Mouse (Mus musculus) right cerebral cortex, adult 18-20 months (tissue): ENCODE data around the gene Olfr1336.
"Not testable (repeated sequence)": the region's sequence is repeated elsewhere in the genome, so short reads cannot be mapped to it uniquely, and the experiment has no call there.

ENCODE experiments used
- DNase-seq: peaks from one replicate; pipeline ENCODE4 v3.0.0; 2022; ENCODE audit warnings: mixed read lengths

Olfr1336 gene

DNA sequence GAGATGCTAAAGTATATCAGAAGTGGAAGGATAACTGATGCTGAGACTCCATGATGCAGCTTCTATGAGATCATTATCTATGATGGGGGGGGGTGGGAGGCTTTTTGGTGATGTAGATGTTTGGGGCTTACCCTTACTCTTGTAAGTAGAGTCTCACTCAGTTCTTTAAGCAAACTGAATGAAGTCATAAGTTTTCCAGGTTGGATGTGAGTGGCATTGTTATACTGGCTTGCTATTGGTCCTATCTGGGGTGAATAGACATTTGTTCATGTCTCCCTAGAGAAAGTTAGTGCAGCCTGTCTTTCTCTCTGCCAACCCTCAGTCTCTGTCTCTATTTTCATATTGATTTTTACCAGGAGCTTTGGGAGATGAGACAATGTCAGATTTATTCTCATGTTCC, at the start of gene Olfr1336:
Gene Olfr1336, plus strand, starts transcription at position 301 of the 400 bp plus-strand sequence.
- no peak for DNase-seq

GRCm38 (mm10) chr7:6410043-6410442, 45.9 kb upstream of the Olfr1336 start, which contains the start of gene Gm20715:
Gene Gm20715 (plus strand): TSS chr7:6410277.
- DNase-seq, result peak; percentile 59

DNA sequence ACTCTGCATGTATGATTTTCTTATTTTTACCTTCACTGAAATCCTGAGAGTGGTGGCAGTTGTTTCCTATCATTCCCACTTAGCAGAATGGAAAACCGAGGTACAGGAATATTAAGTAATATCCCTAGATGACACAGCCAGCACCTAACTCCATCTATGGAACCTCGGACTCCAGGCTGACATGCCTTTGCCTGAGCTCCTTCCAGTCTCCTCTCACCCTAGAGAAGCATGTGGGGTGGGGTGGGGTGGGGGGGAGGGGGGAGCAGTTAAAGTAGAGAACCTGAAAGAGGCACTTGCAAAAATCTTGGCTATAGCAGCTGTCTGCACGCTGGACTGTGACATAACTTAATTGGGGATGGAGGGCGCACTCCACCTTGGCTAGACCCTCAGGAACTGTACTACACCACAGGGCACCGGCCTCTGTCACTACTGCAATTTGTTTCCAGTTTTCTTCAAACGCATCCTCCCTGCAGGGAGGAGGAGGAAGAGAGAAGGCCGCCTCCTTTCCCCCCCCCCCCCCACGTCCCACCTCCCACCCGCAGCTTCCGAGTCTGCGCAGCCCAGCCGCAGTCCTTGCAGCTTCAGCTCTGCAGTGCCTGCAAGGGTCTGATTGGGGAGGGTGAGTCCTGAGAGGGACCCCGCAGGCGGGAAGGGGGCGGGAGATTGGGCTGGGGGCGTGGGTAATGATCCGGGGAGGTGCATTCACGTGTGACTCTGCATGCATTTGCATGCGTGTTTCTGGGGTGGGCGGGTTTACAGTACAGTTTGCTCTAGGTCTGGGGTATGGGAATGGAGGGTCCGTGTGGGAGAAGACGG, 41.1 kb upstream of the Olfr1336 start:
- peak; percentile 45 for DNase-seq

- DNase-seq, result no peak
Measured at GRCm38 (mm10) chr7:6415442-6415787, 40.6 kb upstream of the Olfr1336 start.

DNA sequence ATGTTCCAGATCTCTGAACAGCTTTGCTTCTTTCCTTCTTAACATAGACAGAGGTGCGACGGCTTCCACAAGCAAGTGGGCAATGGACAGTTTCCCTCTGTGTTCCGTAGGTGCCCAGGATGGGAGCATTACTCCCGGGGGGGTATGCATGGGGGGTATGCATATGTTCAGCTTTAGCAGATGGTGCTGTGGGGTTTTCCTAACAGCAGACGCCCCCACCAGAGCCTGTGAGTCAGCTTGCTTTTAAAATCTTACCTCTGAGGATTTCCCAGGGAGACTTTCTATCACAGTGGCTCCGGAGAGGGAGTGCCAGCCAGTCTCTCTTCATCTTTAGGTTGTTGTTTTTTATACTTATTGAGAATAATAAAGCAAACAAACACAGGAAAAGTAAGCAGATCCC, 36.1 kb upstream of the Olfr1336 start:
- peak; percentile 66 for DNase-seq

DNA sequence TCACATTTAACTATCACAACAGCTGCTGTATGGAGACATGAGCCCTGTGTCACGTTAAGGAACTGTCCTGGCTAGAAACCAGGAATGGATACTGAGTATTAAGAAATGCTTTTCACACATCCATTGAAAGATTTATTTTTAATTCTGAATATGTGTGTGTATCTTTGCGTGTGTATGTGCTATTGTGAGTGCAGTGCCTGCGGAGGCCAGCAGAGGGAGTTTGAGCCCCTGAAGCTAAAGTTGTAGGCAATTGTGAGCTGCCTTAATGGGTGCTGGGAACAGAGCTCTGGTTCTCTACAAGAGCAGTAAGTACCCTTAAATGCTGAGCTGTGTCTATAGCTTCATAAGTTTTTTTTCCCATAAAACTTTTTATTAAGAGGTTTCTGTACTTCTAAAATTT, 26.6 kb upstream of the Olfr1336 start:
- DNase-seq, result no peak

- DNase-seq, result no peak
Measured at GRCm38 (mm10) chr7:6430342-6430741, 25.6 kb upstream of the Olfr1336 start.

DNA sequence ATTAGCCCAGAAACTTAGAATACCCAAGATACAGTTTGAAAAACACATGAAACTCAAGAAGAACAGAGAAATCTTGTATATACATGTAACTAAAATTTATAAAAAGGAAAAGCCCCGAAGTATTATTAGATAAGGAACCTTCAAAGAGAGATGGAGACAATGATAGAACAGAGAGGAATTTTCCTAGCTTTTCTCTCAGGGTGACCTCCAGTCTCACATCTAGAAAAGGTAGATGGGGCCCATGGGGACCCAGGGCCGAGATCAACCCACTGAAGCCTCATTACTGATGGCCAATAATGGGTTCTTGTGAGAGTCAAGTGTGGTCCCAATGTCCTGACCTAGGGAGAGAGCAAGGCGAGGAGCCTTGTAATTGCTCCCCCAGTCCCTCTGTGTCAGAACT, 17.6 kb upstream of the Olfr1336 start, which contains the start of gene Olfr1344:
Gene Olfr1344, plus strand, starts transcription at position 301 of the 400 bp plus-strand sequence.
- DNase-seq, result no peak

DNA sequence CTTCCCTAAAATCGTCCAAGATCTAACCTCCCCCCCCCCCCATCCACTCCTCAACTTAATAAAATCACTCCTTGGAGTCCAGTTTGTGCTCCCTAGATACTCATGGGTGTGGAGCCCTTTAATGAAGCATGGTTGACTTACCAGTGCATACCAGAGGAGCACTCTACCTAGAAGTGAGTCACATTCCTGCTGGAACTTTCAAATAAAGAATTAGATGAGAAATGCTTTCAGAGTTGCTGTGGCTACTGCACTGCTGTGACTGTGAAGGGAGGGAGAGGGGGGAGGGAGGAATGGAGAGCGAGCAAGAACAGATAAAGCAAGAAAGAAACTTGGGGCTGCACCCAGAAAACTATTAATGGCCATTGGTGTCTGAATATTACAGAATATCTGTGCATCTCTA, 14.8 kb upstream of the Olfr1336 start:
- no peak for DNase-seq

- no peak for DNase-seq
Measured at GRCm38 (mm10) chr7:6447771-6448170, 8.2 kb upstream of the Olfr1336 start.

GRCm38 (mm10) chr7:6456399-6456798, 431 bp downstream of the Olfr1336 start:
- no peak for DNase-seq

- no peak for DNase-seq
Measured at GRCm38 (mm10) chr7:6466951-6467350, 11.0 kb downstream of the Olfr1336 start, which contains the start of gene Olfr1346. Gene Olfr1346 (plus strand): TSS chr7:6467101.

DNA sequence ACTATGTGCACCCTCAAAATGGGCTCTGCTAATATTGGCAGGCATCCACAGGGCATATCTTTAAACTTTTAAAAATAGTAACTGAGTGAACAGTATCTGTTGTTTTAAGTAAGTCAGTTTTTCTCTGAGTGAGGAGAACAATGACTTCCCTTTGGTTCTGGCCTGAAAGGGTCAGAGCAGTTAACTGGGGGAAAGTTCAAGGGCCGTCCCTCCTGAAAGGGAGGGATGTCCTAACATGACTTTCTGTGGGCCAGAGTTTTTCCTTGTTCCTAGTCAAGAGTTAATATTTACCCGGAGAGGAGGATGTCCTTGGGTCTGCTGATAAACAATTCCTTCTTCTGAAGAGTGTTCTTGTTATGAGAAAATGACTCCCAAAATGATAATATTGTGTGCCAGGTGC, 21.7 kb downstream of the Olfr1336 start:
- not testable (repeated sequence) for DNase-seq

- no peak for DNase-seq
Measured at GRCm38 (mm10) chr7:6486841-6487240, 30.9 kb downstream of the Olfr1336 start, which contains the start of gene Olfr5. Gene Olfr5 (minus strand): TSS chr7:6486941.

- no peak for DNase-seq
Measured at GRCm38 (mm10) chr7:6499655-6500054, 43.7 kb downstream of the Olfr1336 start, which contains the start of gene Olfr1347. Gene Olfr1347 (minus strand): TSS chr7:6499755.

- DNase-seq, result no peak
Measured at GRCm38 (mm10) chr7:6508648-6509047, 52.7 kb downstream of the Olfr1336 start, which contains the start of gene Olfr1348. Gene Olfr1348 (minus strand): TSS chr7:6508748.
